Mouse (Mus musculus): ENCODE results near the gene Rgs19. TPM values are rescaled to one million over a fixed set of nuclear protein-coding genes. Genes with fewer than 3 reads are reported as not detected.

Gene Rgs19
- polyA plus RNA-seq, 1 experiment from 2014 or later: 73.0 TPM

- H3K36me3 ChIP-seq (replicated peaks; ENCODE audit: control insufficient read depth, insufficient read depth): no peaks in the 10 kb centered on the region
- peak overlapping the region; percentile 38 for H3K4me3 ChIP-seq (replicated peaks; ENCODE audit: low read length)
- peaks cover 17% of the 10 kb centered on the region for H3K4me1 ChIP-seq (replicated peaks; ENCODE audit: control insufficient read depth, insufficient read depth, low read length)
- ATAC-seq (ENCODE audit: low FRiP score) (peak; percentile 14; the same call in 1 of the 2 replicates), DNase-seq (ENCODE audit: low spot score) (no peak)
- peaks cover 54% of the 10 kb centered on the region for H3K27me3 ChIP-seq (ENCODE audit: control insufficient read depth, insufficient read depth, low read length)
- H3K27ac ChIP-seq: no peak overlapping the region
- no peaks in the 10 kb centered on the region for H3K9me3 ChIP-seq (ENCODE audit: control insufficient read depth, low read length)
- H3K4me2 ChIP-seq (replicated peaks): peak overlapping the region; percentile 63
- 3% methylated on average over 56 of the region's 56 CpGs for WGBS
- peak overlapping the region; percentile 56 for H3K9ac ChIP-seq
These were observed 23.4 kb downstream of the Rgs19 start for GRCm38 (mm10) chr2:181670285-181670912.

- H3K27ac ChIP-seq: no peak overlapping the region
- H3K9ac ChIP-seq: no peak overlapping the region
- 0 out of 2 replicates have a peak, but pooled peaks cover 6% of the 10 kb centered on the region for H3K27me3 ChIP-seq (ENCODE audit: control insufficient read depth, insufficient read depth, low read length)
- ATAC-seq (ENCODE audit: low FRiP score) (no peak), DNase-seq (ENCODE audit: low spot score) (no peak)
- WGBS: 44% methylated on average over 4 of the region's 4 CpGs
- no peak overlapping the region for H3K4me3 ChIP-seq (replicated peaks; ENCODE audit: low read length)
- H3K36me3 ChIP-seq (replicated peaks; ENCODE audit: control insufficient read depth, insufficient read depth): 0 out of 2 replicates have a peak, but pooled peaks cover 4% of the 10 kb centered on the region
- H3K4me1 ChIP-seq (replicated peaks; ENCODE audit: control insufficient read depth, insufficient read depth, low read length): no peaks in the 10 kb centered on the region
- H3K4me2 ChIP-seq (replicated peaks): no peak overlapping the region
- H3K9me3 ChIP-seq (ENCODE audit: control insufficient read depth, low read length): no peaks in the 10 kb centered on the region
These were observed 30.5 kb downstream of the Rgs19 start for GRCm38 (mm10) chr2:181663298-181663630.

- no peaks in the 10 kb centered on the region for H3K4me1 ChIP-seq (replicated peaks; ENCODE audit: control insufficient read depth, insufficient read depth, low read length)
- ATAC-seq (ENCODE audit: low FRiP score) (no peak), DNase-seq (ENCODE audit: low spot score) (no peak)
- 0 out of 2 replicates have a peak, but pooled peaks cover 4% of the 10 kb centered on the region for H3K36me3 ChIP-seq (replicated peaks; ENCODE audit: control insufficient read depth, insufficient read depth)
- H3K9me3 ChIP-seq (ENCODE audit: control insufficient read depth, low read length): no peaks in the 10 kb centered on the region
- WGBS: 85% methylated on average over 3 of the region's 3 CpGs
- H3K4me2 ChIP-seq (replicated peaks): no peak overlapping the region
- no peak overlapping the region for H3K4me3 ChIP-seq (replicated peaks; ENCODE audit: low read length)
- H3K27me3 ChIP-seq (ENCODE audit: control insufficient read depth, insufficient read depth, low read length): 0 out of 2 replicates have a peak, but pooled peaks cover under 1% of the 10 kb centered on the region
- no peak overlapping the region for H3K27ac ChIP-seq
- no peak overlapping the region for H3K9ac ChIP-seq
These were observed 31.0 kb downstream of the Rgs19 start for GRCm38 (mm10) chr2:181662620-181663297.

- H3K27ac ChIP-seq: no peak overlapping the region
- no peaks in the 10 kb centered on the region for H3K9me3 ChIP-seq (ENCODE audit: control insufficient read depth, low read length)
- no peaks in the 10 kb centered on the region for H3K27me3 ChIP-seq (ENCODE audit: control insufficient read depth, insufficient read depth, low read length)
- H3K4me2 ChIP-seq (replicated peaks): no peak overlapping the region
- peak; percentile 61 for DNase-seq (ENCODE audit: low spot score)
- H3K4me1 ChIP-seq (replicated peaks; ENCODE audit: control insufficient read depth, insufficient read depth, low read length): no peaks in the 10 kb centered on the region
- no peak overlapping the region for H3K4me3 ChIP-seq (replicated peaks; ENCODE audit: low read length)
- no peak overlapping the region for H3K9ac ChIP-seq
- peaks cover 34% of the 10 kb centered on the region for H3K36me3 ChIP-seq (replicated peaks; ENCODE audit: control insufficient read depth, insufficient read depth)
- WGBS: 9% methylated on average over 9 of the region's 9 CpGs
- ATAC-seq (ENCODE audit: low FRiP score): peak; percentile 71; the same call in 1 of the 2 replicates
These were observed 34.1 kb downstream of the Rgs19 start for GRCm38 (mm10) chr2:181659609-181660055.

- no peaks in the 10 kb centered on the region for H3K4me1 ChIP-seq (replicated peaks; ENCODE audit: control insufficient read depth, insufficient read depth, low read length)
- peaks cover 40% of the 10 kb centered on the region for H3K36me3 ChIP-seq (replicated peaks; ENCODE audit: control insufficient read depth, insufficient read depth)
- no peaks in the 10 kb centered on the region for H3K9me3 ChIP-seq (ENCODE audit: control insufficient read depth, low read length)
- 33% methylated on average over 17 of the region's 17 CpGs for WGBS
- H3K9ac ChIP-seq: no peak overlapping the region
- no peak overlapping the region for H3K4me3 ChIP-seq (replicated peaks; ENCODE audit: low read length)
- H3K27ac ChIP-seq: no peak overlapping the region
- H3K27me3 ChIP-seq (ENCODE audit: control insufficient read depth, insufficient read depth, low read length): no peaks in the 10 kb centered on the region
- H3K4me2 ChIP-seq (replicated peaks): no peak overlapping the region
- ATAC-seq (ENCODE audit: low FRiP score) (peak; percentile 46; the same call in 1 of the 2 replicates), DNase-seq (ENCODE audit: low spot score) (no peak)
These were observed 34.7 kb downstream of the Rgs19 start for GRCm38 (mm10) chr2:181658930-181659555.

GRCm38 (mm10) chr2:181658528-181658927 is 35.2 kb downstream of the Rgs19 start:
- DNase-seq (ENCODE audit: low spot score): no peak
- no peaks in the 10 kb centered on the region for H3K4me1 ChIP-seq (replicated peaks; ENCODE audit: control insufficient read depth, insufficient read depth, low read length)
- no peak for ATAC-seq (ENCODE audit: low FRiP score)
- no peaks in the 10 kb centered on the region for H3K9me3 ChIP-seq (ENCODE audit: control insufficient read depth, low read length)
- H3K36me3 ChIP-seq (replicated peaks; ENCODE audit: control insufficient read depth, insufficient read depth): peaks cover 44% of the 10 kb centered on the region
- no peak overlapping the region for H3K27ac ChIP-seq
- H3K27me3 ChIP-seq (ENCODE audit: control insufficient read depth, insufficient read depth, low read length): no peaks in the 10 kb centered on the region
- H3K4me3 ChIP-seq (replicated peaks; ENCODE audit: low read length): no peak overlapping the region
- H3K4me2 ChIP-seq (replicated peaks): no peak overlapping the region
- H3K9ac ChIP-seq: no peak overlapping the region
- 88% methylated on average over 7 of the region's 7 CpGs for WGBS

GRCm38 (mm10) chr2:181657441-181657840 is 36.3 kb downstream of the Rgs19 start:
- H3K9ac ChIP-seq: no peak overlapping the region
- H3K9me3 ChIP-seq (ENCODE audit: control insufficient read depth, low read length): no peaks in the 10 kb centered on the region
- ATAC-seq (ENCODE audit: low FRiP score) (no peak), DNase-seq (ENCODE audit: low spot score) (no peak)
- 77% methylated on average over 2 of the region's 2 CpGs for WGBS
- H3K4me3 ChIP-seq (replicated peaks; ENCODE audit: low read length): no peak overlapping the region
- peaks cover 55% of the 10 kb centered on the region for H3K36me3 ChIP-seq (replicated peaks; ENCODE audit: control insufficient read depth, insufficient read depth)
- H3K27ac ChIP-seq: no peak overlapping the region
- no peaks in the 10 kb centered on the region for H3K4me1 ChIP-seq (replicated peaks; ENCODE audit: control insufficient read depth, insufficient read depth, low read length)
- H3K4me2 ChIP-seq (replicated peaks): no peak overlapping the region
- H3K27me3 ChIP-seq (ENCODE audit: control insufficient read depth, insufficient read depth, low read length): no peaks in the 10 kb centered on the region

GRCm38 (mm10) chr2:181656734-181657133 is 37.0 kb downstream of the Rgs19 start, which contains the start of gene Gm29797:
TSS of gene Gm29797 (plus strand) at chr2:181657034.
- Histone ChIP-seq H3K9me3 (ENCODE audit: control insufficient read depth, low read length) (no peaks in the 10 kb centered on the region), H3K36me3 (replicated peaks; ENCODE audit: control insufficient read depth, insufficient read depth) (peaks cover 62% of the 10 kb centered on the region), H3K9ac (no peak within 1 kb of the TSS), H3K4me3 (replicated peaks; ENCODE audit: low read length) (no peak within 1 kb of the TSS), H3K4me1 (replicated peaks; ENCODE audit: control insufficient read depth, insufficient read depth, low read length) (no peaks in the 10 kb centered on the region), H3K4me2 (replicated peaks) (no peak within 1 kb of the TSS), H3K27me3 (ENCODE audit: control insufficient read depth, insufficient read depth, low read length) (no peaks in the 10 kb centered on the region), H3K27ac (no peak within 1 kb of the TSS)
- ATAC-seq (ENCODE audit: low FRiP score): no peak
- 82% methylated on average over 3 of the region's 3 CpGs for WGBS
- DNase-seq (ENCODE audit: low spot score): no peak

GRCm38 (mm10) chr2:181653523-181653922 is 40.3 kb downstream of the Rgs19 start:
- H3K36me3 ChIP-seq (replicated peaks; ENCODE audit: control insufficient read depth, insufficient read depth): peaks cover 91% of the 10 kb centered on the region
- H3K4me1 ChIP-seq (replicated peaks; ENCODE audit: control insufficient read depth, insufficient read depth, low read length): no peaks in the 10 kb centered on the region
- WGBS: 100% methylated on average over 1 of the region's 1 CpGs
- ATAC-seq (ENCODE audit: low FRiP score): no peak
- H3K27ac ChIP-seq: no peak overlapping the region
- no peak overlapping the region for H3K9ac ChIP-seq
- H3K27me3 ChIP-seq (ENCODE audit: control insufficient read depth, insufficient read depth, low read length): no peaks in the 10 kb centered on the region
- no peak for DNase-seq (ENCODE audit: low spot score)
- no peak overlapping the region for H3K4me3 ChIP-seq (replicated peaks; ENCODE audit: low read length)
- H3K9me3 ChIP-seq (ENCODE audit: control insufficient read depth, low read length): no peaks in the 10 kb centered on the region
- H3K4me2 ChIP-seq (replicated peaks): no peak overlapping the region
